Mouse (Mus musculus) 3134 (cell line): ENCODE results near the gene Ralbp1.

Source experiments
- DNase-seq: peaks from one replicate; pipeline ENCODE4 v3.0.0-alpha.2; 2011; ENCODE audit warnings: low spot score; ENCODE audit not compliant: insufficient read length; ENCODE audit errors: extremely low read depth

Ralbp1 gene

DNA sequence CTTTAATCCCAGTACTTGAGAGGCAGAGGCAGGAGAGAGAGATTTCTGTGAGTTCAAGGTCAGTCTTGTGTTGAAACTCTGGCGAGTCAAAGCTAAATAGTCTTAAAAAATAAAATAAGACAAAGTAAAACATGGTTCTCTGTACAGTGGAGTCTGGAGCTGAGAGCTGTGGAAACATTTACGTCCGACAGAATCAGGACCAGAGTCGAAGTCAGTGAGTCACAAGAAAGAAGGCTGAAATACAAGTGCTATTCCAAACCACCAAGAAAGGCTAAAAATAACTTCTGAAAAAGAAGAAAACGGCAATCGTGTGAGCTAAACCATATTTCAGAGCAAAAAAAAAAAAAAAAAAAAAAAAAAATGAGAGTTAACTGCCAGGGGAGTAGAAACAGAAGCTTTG lies 16.7 kb upstream of the Ralbp1 start:
- no peak for DNase-seq

DNA sequence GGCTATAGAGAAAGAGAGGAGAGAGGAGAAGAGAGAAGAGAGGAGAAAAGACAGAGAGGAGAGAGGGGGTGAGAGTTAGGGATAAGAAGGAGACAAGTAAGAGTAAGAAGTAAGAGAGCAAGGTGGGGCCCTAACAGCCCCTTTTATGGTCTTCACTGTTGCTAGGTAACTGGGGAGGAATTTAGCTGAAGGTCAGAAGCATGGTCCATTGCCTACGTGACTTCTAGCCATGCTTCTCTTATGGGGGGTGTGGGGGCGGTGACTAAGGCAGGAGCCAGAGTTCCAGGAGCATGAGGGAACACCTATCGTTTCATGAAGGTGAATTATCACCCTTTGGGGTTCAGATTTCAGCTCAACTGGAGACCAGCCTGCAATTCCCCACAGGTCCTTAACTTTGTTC lies 10.4 kb upstream of the Ralbp1 start:
- no peak for DNase-seq

DNA sequence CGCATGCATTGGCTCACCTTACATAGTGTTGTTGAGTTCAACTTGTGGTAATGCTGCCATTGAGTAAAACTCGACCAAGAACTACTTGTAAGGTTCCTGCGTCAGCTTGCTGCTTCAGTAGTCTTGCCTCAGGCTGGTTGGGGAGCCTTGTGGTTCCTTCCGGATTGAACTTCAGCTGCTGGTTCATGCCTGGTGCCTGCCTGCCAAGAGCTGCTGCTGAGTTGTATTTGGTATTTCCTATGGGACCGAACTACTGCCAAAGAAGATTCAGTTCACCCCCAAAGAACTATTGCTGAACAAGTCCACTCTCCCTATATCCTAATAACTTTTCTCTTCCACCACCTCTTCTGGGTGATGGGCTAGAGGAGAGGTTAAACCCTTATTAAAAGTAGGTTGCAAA lies 3.9 kb upstream of the Ralbp1 start:
- no peak for DNase-seq

DNA sequence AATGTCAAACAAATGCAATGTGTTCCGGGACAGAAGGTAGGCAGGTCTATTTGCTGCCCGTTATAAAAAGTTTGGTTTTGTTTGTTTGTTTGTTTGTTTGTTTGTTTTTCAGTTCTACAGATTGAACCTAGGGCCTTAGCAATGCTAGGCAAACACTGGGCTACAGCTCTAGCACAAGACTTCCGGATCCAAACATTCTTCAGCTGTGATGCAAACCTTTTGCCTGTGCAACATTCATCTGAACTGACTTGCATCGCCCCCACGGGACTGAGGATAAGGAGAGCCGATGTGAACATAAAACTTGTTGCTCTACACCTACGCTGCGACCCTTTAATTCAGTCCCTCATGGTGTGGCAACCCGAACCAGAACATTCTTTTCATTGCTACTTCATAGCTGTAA lies 973 bp upstream of the Ralbp1 start:
- DNase-seq: no peak

DNA sequence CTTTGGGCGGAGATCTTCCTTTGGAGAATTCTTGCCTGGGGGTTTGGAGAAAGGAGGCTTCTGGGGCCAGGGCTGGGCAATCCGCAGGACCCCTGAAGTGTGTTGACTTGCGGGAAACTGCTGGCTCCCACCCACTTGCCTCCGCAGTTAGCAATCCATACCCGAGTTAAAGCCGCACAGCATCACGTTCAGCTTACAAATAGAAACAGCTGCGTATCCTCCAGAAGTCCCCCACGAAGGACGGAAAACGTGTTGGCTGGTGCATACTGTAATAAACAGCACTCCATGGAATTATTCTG lies 251 bp downstream of the Ralbp1 start:
- no peak for DNase-seq

DNA sequence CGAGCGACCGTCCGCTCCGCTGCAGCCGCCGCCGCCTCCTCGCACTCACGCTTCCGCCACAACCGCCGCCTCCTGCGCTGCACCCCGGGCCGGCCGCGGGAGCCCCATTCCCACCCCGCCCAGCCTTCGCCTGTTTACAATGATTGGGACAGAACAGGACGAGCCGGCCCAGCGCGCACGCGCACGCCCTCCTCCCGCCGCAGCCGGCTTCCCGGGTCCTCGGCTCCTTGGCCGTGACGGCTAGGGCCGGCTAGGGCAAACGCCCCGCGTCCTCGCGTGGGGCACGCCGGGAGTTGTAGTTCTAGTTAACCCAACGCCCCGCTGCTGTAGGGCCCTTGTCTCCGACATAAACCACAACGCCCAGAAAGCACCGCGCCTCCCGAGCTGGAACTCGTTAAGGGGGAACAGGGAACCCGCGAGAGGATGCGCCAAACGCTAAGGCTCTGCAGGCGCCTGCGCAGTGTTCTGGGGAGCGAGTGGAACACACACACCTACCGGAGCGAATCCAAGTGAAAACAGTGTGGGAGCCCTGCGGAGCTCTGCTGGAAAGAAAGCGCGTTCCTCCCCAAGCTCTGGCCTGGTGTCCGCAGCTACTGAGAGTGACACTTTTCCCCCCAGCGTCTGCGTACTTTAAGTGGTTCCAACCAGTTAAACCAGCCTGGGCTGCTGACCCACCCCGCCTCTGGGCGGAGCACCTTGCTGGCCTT lies 754 bp downstream of the Ralbp1 start:
- peak; percentile 100 for DNase-seq

DNA sequence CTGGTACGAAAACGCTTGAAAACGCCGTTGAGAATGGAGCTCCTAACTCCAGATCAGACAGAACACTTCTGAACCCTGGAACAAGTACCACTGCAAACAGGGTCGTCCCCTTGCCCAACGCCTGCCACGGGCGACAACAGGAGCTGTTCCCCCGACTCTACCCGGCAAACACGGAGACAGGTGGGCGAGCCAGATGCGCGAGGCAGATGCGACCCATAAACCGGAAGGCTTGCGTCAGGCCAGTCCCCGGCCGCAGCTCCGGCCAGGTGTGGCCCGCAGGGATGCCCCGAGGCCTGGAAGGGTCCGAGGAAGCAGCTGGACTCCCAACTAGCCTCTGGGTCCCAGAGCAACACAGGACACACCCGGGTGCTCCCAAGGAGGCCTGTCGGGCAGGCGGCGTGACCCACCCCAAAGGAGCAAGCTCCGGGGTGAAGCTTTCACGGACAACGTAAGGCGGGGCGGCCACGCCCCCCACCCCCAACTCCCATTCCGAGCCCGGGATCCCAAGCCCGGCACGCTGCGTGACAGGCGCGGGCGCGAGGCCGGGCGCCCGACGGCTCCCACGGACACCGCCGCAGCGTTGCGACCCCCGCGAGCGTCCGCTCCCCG lies 1.4 kb downstream of the Ralbp1 start:
- DNase-seq: peak; percentile 85

DNA sequence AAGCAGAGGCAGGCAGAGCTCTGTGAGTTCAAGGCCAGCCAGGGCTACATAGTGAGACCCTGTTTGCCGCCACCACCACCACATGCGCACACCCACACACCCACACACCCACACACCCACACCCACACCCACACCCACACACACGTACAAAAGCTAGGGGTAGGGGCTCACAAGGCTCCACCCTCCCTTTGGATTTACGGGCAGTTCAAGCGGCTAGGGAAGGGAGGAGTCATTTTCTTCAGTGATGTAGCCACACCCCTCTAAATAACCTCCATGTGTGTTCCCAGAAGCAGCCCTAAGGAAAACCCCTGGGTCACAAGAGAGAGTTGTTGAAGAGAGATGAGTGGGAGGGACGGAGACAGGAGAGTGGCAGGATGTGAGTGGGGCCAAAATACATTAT lies 8.6 kb downstream of the Ralbp1 start:
- no peak for DNase-seq

DNA sequence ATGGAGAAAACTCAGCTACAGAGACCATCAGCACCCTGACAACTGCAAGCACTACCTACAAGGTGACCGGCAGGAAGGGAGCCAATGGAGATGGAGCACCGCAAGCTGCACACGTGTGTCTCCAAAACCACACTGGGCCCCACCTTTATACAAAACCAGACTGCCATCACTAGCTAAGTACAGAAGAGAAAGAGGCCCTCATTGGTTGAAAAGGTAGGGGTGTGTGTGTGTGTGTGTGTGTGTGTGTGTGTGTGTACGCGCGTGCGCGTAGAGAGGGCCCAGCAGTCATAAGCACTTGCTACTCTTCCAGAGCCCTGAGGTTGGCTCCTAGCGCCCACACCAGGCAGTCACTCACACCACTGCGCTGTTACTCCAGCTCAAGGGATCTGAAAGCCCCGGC lies 11.8 kb downstream of the Ralbp1 start:
- DNase-seq: no peak

DNA sequence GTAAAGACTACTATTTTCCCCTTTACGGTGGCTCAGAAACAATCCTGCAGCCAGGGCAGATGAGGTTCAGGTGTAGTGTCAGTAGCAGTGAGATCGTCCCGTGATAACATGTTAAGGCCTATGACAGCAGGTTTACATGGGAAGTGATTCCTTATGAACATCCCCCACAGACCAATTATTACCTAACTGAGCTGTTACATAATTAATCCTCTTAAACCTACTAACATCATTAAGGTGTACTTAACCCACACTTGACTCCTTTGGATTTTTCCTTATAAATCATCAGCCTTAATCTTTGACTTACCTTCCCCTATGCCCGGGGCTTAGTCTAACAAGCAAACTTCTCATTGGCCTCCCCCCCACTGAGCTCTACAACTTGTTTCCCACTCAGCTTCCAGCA lies 12.4 kb downstream of the Ralbp1 start:
- DNase-seq: no peak

DNA sequence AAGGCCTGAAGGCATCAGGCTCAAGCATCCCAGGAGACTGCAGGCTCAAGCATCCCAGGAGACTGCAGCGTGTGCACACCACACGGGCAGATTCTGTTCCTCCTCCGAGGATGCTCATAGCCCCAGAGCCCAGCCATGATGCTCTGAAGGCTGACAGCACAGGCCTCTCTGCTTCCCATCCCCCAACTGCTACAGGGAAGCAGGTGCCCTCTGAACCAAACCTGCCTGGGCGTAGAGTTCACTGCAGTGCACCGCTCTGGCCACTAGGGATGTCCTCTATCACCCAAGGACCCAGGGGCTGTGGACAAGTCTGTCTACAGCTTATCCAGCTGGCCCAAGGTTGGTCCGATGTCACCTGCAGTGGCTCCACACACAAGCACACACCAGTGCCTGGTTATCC lies 12.9 kb downstream of the Ralbp1 start:
- peak; percentile 37 for DNase-seq

DNA sequence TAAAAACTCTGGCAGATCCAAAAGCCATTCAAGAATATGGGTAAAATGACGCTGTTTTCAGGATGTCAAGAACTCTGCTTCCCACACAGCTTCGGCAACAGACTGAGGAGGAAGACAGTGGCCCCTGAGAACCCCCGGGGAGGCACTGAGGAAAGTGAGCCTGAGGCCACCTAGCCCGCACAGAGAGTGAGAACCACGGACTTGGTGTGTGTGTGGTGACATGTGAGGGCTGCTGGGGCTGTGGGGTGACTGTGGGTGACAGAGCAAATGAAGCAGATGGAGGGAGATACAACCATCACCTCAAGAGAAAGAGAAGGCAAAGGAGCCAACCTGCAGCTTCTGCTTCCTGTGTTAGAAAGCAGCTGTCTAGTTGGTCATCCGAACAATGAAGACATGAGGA lies 13.5 kb downstream of the Ralbp1 start:
- no peak for DNase-seq

DNA sequence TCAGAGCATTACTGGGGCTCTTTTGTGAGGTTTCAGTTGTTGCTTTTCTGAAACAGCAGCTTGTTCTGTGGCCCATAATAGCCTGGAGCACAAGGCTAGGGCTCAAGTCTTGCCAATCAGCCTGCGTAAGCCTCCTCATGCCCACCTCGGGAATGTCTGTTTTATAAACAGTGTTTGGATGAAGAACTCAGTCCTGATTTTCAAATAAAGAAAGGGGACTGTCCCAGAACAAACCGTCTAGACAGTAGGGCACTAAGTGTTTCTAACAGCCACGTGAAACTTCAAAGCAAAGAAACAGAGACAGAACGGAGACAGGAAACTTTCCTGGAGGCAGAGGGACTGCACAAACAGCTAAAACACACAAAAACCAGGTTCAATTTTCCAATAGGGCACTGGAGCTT lies 14.0 kb downstream of the Ralbp1 start:
- DNase-seq: no peak

DNA sequence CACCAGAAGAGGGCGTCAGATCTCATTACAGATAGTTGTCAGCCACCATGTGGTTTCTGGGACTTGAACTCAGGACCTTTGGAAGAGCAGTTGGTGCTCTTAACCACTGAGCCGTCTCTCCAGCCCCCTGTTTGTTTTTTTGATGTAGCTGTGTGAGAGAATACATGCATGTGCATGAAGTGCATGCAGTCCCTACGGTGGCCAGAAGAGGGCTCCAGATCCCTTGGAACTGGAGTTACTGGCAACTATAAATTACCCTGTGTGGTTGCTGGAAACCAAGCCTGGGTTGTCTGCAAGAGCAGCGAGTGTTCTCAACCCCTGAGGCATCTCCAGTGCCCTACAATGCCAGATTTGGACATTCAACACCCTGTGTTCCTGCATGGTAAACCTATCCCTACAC lies 15.5 kb downstream of the Ralbp1 start:
- DNase-seq: peak; percentile 55

DNA sequence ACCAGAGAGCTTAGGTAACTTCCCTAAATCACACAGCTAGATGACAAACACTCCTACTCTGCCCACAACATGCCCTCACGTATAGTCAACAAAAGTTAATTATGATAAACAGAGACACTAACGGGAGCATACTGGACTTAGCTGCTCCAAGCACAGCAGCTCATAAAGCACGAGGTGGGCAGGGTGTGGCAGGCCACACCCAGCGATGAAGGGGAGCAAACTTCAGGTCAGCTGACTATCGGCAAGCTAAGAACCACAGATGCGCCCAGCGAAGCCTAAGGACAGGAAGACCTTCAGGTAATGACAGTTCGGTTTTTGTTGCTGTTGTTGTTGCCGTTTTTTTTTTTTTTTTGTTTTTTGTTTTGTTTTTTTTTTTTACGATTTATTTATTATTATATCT lies 15.9 kb downstream of the Ralbp1 start:
- DNase-seq: no peak

DNA sequence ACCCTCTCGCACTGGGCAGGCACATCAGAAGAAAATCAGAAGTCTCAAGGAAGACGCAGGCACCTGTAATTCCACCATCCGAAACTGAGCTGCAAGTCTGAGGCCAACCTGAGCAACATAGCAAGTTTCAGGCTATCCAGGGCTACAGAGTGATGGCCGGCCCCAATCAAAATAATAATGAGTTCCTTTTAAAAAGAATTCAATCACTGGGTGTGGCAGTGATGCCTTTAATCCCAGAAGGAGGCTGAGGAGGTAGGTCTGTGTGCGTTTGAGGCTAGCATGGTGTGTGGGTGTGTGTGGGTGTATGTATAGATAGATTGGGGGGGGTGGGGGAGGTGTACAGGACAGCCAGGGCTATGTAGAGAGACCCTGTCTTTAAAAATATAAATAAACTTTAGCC lies 17.6 kb downstream of the Ralbp1 start:
- no peak for DNase-seq

DNA sequence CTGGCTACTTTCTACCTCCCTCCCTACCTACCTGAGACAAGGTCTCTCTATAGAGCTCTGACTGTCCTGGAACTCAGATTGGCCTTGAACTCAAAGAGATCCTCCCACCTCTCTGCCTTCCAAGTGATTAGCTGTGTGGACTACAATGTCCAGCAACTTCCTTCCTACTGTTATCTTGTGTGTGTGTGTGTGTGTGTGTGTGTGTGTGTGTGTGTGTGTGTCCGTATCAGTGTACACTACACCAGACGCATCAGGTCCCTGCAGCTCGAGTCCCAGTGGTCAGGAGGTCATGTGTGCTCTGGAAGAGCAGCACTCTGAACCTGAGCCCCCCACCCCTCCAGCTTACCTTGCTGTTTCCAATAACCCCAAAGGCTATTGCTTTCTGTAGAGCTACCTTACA lies 19.4 kb downstream of the Ralbp1 start:
- no peak for DNase-seq

DNA sequence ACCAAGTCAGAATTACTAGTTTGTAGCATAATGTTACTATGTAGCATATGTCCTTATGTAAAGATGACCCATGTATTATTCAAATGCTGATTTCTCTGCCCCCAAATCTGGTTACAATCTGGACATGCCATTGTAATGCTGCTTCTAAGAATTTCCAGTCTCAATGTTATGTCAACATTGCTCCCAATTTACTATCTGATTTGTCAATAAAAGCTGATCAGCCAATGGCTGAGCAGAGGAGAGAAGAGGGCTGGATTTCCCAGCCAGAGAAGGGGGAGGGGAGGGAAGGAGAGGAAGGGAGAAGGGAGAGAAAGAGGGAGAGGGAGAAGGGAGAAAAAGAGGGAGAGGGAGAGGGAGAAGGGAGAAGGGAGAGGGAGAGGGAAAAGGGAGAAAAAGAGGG lies 20.3 kb downstream of the Ralbp1 start:
- DNase-seq: no peak

DNA sequence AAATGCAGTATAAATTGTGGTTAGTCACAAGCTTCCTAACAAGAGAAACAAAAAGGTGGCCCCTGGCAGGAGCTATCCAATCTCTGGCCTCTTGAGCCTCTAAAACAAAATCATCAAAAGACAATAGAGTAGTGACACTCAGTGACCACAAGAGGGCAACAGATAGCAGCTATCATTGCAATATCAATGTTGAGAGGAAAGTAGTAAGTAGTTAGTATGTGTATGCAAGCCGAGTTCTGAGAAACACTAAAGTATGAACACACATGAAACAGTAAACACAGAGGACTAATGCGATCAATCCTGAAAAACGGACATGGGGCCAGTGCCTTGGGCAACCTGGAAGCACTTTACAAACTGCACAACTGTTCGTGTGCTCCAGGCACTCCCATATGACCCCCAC lies 20.9 kb downstream of the Ralbp1 start:
- DNase-seq: no peak

DNA sequence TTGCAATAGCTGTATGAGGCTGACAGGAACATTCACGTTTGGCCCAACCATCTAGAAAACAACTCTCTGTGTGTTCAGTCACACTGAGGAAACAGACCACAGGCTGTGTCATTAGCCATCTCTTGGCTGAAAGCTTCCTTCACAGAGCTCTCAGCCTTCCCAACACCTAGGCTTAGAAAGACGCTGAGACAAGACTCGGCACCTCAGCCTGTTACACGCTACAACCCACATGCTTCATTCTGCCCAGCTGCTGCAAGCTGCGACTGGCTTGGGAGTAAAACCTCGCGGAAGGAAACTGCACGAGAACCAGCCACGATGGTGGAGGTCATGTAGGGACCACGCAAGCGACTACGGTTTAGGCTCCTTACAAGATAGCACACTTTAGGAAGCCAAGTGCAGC lies 21.8 kb downstream of the Ralbp1 start:
- no peak for DNase-seq

DNA sequence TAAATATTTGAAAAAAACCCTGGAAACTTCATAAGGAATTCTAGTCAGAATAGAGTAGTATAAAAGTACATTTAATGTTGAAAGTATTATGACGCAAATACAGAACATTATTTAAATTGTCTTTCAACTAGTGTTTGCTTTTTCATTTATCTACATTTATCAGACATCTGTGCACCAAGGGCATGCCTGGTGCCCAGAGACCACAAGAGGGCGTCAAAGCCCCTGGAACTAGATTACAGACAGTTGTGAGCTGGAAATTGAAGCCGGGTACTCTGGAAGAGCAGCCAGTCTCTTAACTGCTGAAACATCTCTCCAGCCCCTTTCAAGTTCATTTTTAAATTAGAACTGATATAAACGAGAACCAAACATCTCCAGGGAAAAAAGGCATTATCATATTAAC lies 23.0 kb downstream of the Ralbp1 start:
- DNase-seq: no peak

DNA sequence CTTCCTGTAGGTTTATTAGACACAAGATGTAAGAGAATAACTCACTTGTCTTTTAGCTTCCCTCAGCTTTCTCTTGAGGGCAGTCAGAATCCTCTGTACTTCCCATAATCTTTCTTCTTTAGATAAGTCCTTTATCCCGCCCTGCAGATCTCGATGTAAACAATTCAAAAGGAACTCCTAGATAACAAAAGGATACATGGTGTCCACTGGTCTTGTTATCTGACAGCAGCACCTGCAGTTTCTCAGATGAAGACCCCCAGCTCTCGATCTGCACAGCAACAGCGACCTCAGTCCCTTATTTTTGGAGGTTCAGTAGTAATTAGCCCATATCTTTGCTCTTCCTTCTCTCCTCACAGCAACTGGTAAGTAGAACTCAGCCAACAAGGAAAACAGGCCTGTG lies 28.0 kb downstream of the Ralbp1 start:
- no peak for DNase-seq

DNA sequence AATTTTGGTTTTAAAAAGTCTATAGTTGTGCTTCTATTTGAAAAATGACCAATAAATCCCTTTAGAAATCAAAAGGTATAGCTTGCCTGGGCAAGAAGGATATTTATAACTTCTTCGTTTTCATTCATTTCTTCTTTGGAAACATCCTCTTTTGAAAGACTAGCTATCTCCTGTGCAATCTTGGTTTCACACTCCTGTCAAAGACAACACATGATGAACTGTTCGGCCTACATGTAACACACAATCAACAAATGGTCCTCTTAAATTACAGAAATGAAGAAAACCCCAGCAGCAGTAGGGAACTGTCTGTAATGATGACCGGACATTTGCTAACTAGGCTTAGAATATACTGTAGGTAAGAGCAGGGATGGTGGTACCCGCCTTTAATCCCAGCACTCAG lies 31.6 kb downstream of the Ralbp1 start:
- no peak for DNase-seq
